Mouse (Mus musculus) liver, postnatal 0 days (tissue): ENCODE data around the gene Psmd5. TPM values are rescaled to one million over a fixed set of nuclear protein-coding genes. Genes with fewer than 3 reads are reported as not detected.

Experiments
- ATAC-seq: fragments of 200-750 bp; cut with Nextera tagmentation; 2 replicates; pipeline ENCODE4 v1.8.0; 2017; ENCODE audit warnings: mild to moderate bottlenecking, moderate library complexity
- DNase-seq: peaks from one replicate; pipeline ENCODE4 v3.0.0-alpha.2; 2016
- H3K27ac ChIP-seq: fragments of 300-500 bp; sonication (generic); 2 replicates; pipeline ENCODE4 v1.5.1; 2014; ENCODE audit warnings: antibody characterized with exemption, moderate library complexity, mild to moderate bottlenecking, low read depth
- H3K27me3 ChIP-seq: fragments of 300-500 bp; sonication (generic); 2 replicates; pipeline ENCODE4 v1.6.1; 2014; ENCODE audit warnings: low read length, control low read depth, mixed read lengths; ENCODE audit not compliant: insufficient read depth
- H3K36me3 ChIP-seq: fragments of 300-500 bp; sonication (generic); replicated peaks from 2 replicates; pipeline ENCODE4 v1.6.1; 2014; ENCODE audit warnings: mild to moderate bottlenecking, control low read depth, low read length, moderate library complexity, mixed read lengths; ENCODE audit not compliant: insufficient read depth
- H3K4me1 ChIP-seq: fragments of 300-500 bp; sonication (generic); 2 replicates; pipeline ENCODE4 v1.6.1; 2014; ENCODE audit warnings: antibody characterized with exemption, mild to moderate bottlenecking, control low read depth; ENCODE audit not compliant: insufficient read depth
- H3K4me2 ChIP-seq: fragments of 300-500 bp; sonication (generic); 2 replicates; pipeline ENCODE4 v1.6.1; 2014; ENCODE audit warnings: low read depth, mild to moderate bottlenecking, low read length, moderate library complexity, mixed read lengths
- H3K4me3 ChIP-seq: fragments of 300-500 bp; sonication (generic); 2 replicates; pipeline ENCODE4 v1.5.1; 2014; ENCODE audit warnings: low read depth, low read length
- H3K9ac ChIP-seq: fragments of 300-500 bp; sonication (generic); replicated peaks from 2 replicates; pipeline ENCODE4 v1.6.1; 2014; ENCODE audit warnings: mild to moderate bottlenecking, moderate library complexity
- H3K9me3 ChIP-seq: fragments of 300-500 bp; sonication (generic); 2 replicates; pipeline ENCODE4 v1.6.1; 2016; ENCODE audit warnings: mild to moderate bottlenecking, control low read depth, low read length, mixed read lengths
- CTCF ChIP-seq: sonication (generic); IDR thresholded peaks from 2 replicates; pipeline ENCODE4 v1.5.1; 2016; ENCODE audit warnings: antibody characterized with exemption, low read depth
- EP300 ChIP-seq: IDR thresholded peaks from 2 replicates; pipeline ENCODE4 v1.6.1; 2016; ENCODE audit warnings: antibody characterized with exemption, low read depth, mild to moderate bottlenecking
- WGBS: fragments of 180-500 bp; shearing (Covaris S2); extraction: QIAGEN DNeasy Blood & Tissue Kit; methylation state at CpG from one replicate; pipeline ENCODE4 v1.1.7; 2014; ENCODE audit not compliant: insufficient replicate concordance; 5-methylcytosine and 5-hydroxymethylcytosine counted together
- polyA plus RNA-seq: library from polyadenylated mRNA; unstranded; fragments of >200 nt; fragmentation: Nextera tagmentation; extraction: Ambion mirVana; gene quantifications from 2 replicates; pipeline ENCODE4 v1.2.1, GENCODE M21; 2015

The Psmd5 gene
- polyA plus RNA-seq, result 36.0 and 37.3 TPM in 2 replicates

DNA sequence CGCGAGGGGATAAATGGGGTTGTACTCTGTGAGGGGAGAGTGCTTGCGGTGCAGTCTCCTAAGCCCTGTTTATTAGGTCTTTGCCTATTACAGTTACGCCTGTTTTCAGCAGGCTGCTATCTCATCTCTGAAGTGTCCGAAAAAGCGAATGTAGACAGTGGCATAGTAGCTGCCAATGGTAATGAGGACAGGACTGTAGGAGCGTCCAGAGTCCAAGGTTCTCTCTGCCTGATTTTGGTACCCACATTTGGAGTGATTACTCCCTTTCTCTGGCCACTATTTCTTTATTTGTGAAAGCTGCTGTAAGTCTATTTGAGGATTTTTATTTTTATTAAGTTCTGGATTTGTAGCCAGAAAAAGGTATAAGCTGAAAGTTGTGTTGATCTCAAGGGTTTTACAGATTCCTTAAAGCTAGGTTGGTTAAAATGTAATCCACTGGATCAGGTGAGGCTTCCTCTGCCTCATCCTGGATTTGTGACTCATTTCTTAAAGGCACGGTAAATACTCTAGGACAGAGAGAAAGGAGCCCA is at the start of gene Psmd5:
TSS of gene Psmd5 (minus strand) at position 153 of the 530 bp plus-strand sequence.
- peak within 1 kb of the TSS; percentile 30 for H3K4me3 ChIP-seq
- 24% methylated on average over 8 of the region's 8 CpGs for WGBS

GRCm38 (mm10) chr2:34922729-34923128 is 48.0 kb upstream of the Psmd5 start:
- no peaks in the 10 kb centered on the region for H3K4me1 ChIP-seq
- DNase-seq, result no peak
- TF ChIP-seq CTCF (no peak), EP300 (no peak)
- H3K4me3 ChIP-seq, result no peak overlapping the region
- H3K4me2 ChIP-seq, result no peak overlapping the region
- H3K36me3 ChIP-seq, result no peaks in the 10 kb centered on the region
- no peaks in the 10 kb centered on the region for H3K9me3 ChIP-seq
- no peak overlapping the region for H3K9ac ChIP-seq
- ATAC-seq, result no peak
- no peaks in the 10 kb centered on the region for H3K27me3 ChIP-seq
- no peak overlapping the region for H3K27ac ChIP-seq
- 25% methylated on average over 2 of the region's 2 CpGs for WGBS

More for the DNA sequence above, at the start of gene Psmd5:
- Histone ChIP-seq H3K36me3 (no peaks in the 10 kb centered on the region), H3K9ac (peak within 1 kb of the TSS; percentile 39; the same call in 1 of the 2 replicates), H3K4me2 (peak within 1 kb of the TSS; percentile 61), H3K27ac (peak within 1 kb of the TSS; percentile 31), H3K9me3 (no peaks in the 10 kb centered on the region), H3K4me1 (peaks cover 8% of the 10 kb centered on the region), H3K27me3 (no peaks in the 10 kb centered on the region)
- DNase-seq, result no peak
- no peak for ATAC-seq
- TF ChIP-seq CTCF (no peak), EP300 (no peak)

DNA sequence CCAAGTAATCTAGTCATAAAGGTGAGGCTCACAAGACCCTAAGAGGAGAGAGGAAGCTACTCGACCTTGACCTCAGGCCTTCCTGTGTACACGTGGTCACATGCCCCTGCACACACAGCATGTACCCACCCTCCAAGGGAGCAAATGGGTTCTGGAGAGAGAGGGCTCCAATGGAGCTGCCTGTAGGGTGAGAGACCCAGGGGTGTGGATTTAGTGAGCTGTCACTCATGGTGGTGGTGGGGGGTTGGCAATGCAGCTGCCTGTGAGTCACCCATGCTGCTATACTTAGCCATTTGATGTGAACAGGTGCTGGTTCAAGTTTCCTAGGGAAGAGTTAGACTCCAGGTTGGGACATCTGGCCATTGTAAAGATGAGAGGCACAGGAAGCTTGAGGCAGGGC is 45.4 kb upstream of the Psmd5 start:
- 51% methylated on average over 2 of the region's 2 CpGs for WGBS
- ATAC-seq, result no peak
- Histone ChIP-seq H3K27ac (no peak overlapping the region), H3K4me1 (no peaks in the 10 kb centered on the region; the same call in 1 of the 2 replicates), H3K9ac (no peak overlapping the region), H3K36me3 (no peaks in the 10 kb centered on the region), H3K4me2 (no peak overlapping the region), H3K9me3 (no peaks in the 10 kb centered on the region), H3K27me3 (no peaks in the 10 kb centered on the region), H3K4me3 (no peak overlapping the region)
- no peak for TF ChIP-seq EP300
- DNase-seq, result no peak

- no peak overlapping the region for H3K9ac ChIP-seq
- H3K4me3 ChIP-seq, result no peak overlapping the region
- WGBS, result 59% methylated on average over 2 of the region's 2 CpGs
- DNase-seq (no peak), ATAC-seq (no peak)
- 0 out of 2 replicates have a peak, but pooled peaks have one; percentile 1 for TF ChIP-seq CTCF
- no peak for TF ChIP-seq EP300
- no peaks in the 10 kb centered on the region for H3K9me3 ChIP-seq
- 0 out of 2 replicates have a peak, but pooled peaks cover 3% of the 10 kb centered on the region for H3K36me3 ChIP-seq
- H3K27me3 ChIP-seq, result peaks cover 15% of the 10 kb centered on the region; the same call in 1 of the 2 replicates
- no peak overlapping the region for H3K27ac ChIP-seq
- peaks cover 2% of the 10 kb centered on the region; the same call in 1 of the 2 replicates for H3K4me1 ChIP-seq
- H3K4me2 ChIP-seq, result no peak overlapping the region
These were observed 40.3 kb upstream of the Psmd5 start for GRCm38 (mm10) chr2:34915103-34915502.

GRCm38 (mm10) chr2:34914823-34915082 is 40.0 kb upstream of the Psmd5 start:
- Histone ChIP-seq H3K4me1 (peaks cover 2% of the 10 kb centered on the region; the same call in 1 of the 2 replicates), H3K4me3 (no peak overlapping the region), H3K4me2 (peak overlapping the region; percentile 79), H3K9ac (no peak overlapping the region), H3K27me3 (peaks cover 15% of the 10 kb centered on the region; the same call in 1 of the 2 replicates), H3K27ac (no peak overlapping the region), H3K36me3 (0 out of 2 replicates have a peak, but pooled peaks cover 5% of the 10 kb centered on the region), H3K9me3 (no peaks in the 10 kb centered on the region)
- 35% methylated on average over 2 of the region's 2 CpGs for WGBS
- no peak for ATAC-seq
- TF ChIP-seq CTCF, result no peak
- TF ChIP-seq EP300, result no peak
- no peak for DNase-seq

GRCm38 (mm10) chr2:34914069-34914822 is 39.5 kb upstream of the Psmd5 start:
- H3K4me2 ChIP-seq, result peak overlapping the region; percentile 79
- ATAC-seq (peak; percentile 63), DNase-seq (peak; percentile 67)
- H3K27ac ChIP-seq, result peak overlapping the region; percentile 66
- peaks cover 2% of the 10 kb centered on the region; the same call in 1 of the 2 replicates for H3K4me1 ChIP-seq
- 0 out of 2 replicates have a peak, but pooled peaks cover 7% of the 10 kb centered on the region for H3K36me3 ChIP-seq
- 2% methylated on average over 37 of the region's 50 CpGs for WGBS
- H3K27me3 ChIP-seq, result peaks cover 15% of the 10 kb centered on the region; the same call in 1 of the 2 replicates
- H3K9ac ChIP-seq, result peak overlapping the region; percentile 65
- H3K4me3 ChIP-seq, result peak overlapping the region; percentile 66
- no peak for TF ChIP-seq EP300
- TF ChIP-seq CTCF, result no peak
- H3K9me3 ChIP-seq, result no peaks in the 10 kb centered on the region
